Mouse (Mus musculus) Patski (cell line): Measurements from ENCODE around the gene Ttc16. TPM values are rescaled to one million over a fixed set of nuclear protein-coding genes. Genes with fewer than 3 reads are reported as not detected.
A peak's percentile ranks its signal among the peaks of the same experiment; 100 is the strongest.

Experiments
- ATAC-seq: fragments of 100-300 bp; one replicate; pipeline ENCODE4 v1.8.0; 2021
- CTCF ChIA-PET: fragments of 350-600 bp; sonication (Branson Sonifier 250); formaldehyde crosslinking; loops from one replicate; lab custom pipeline; 2022; ENCODE audit warnings: inconsistent platforms; lab: Charles Lee
- POLR2A ChIA-PET: fragments of 350-600 bp; sonication (Branson Sonifier 250); formaldehyde crosslinking; loops from one replicate; lab custom pipeline; 2022; ENCODE audit warnings: antibody characterized with exemption, inconsistent platforms; lab: Charles Lee
- DNase-seq: peaks from one replicate; pipeline ENCODE4 v3.0.0-alpha.2; 2011; ENCODE audit warnings: low read depth, low spot score
- H3K27me3 ChIP-seq: fragments of 371-371 bp; one replicate; pipeline ENCODE4 v1.5.1; 2021
- CTCF ChIP-seq: fragments of 100-300 bp; IDR thresholded peaks from one replicate; pipeline ENCODE4 v1.5.1; 2021
- in situ Hi-C: fragments of 300-500 bp; cut with MboI; formaldehyde crosslinking; loops from 3 replicates; pipeline ENCODE4 v1.11.1; 2018; ENCODE audit warnings: low pct_unique_long_range_greater_than_20kb, mixed read lengths
- polyA plus RNA-seq: library from polyadenylated mRNA; unstranded; gene quantifications from one replicate; pipeline ENCODE4 v1.2.3, GENCODE M21; 2021

The Ttc16 gene
- polyA plus RNA-seq, 1 experiment from 2014 or later = 2.8 TPM

GRCm38 (mm10) chr2:32712108-32712551 lies 63.3 kb downstream of the Ttc16 start:
- DNase-seq = no peak
- no peak for TF ChIP-seq CTCF
- H3K27me3 ChIP-seq = no peaks in the 10 kb centered on the region
- ChIA-PET CTCF (no interaction called here), POLR2A (interaction anchor here (1.0 to 1.3 kb wide), 3 partner anchors 9 to 129 kb away, joined by 3 to 4 read pairs (median 4); partner anchors contain the start of gene Tor2a)
- in situ Hi-C loops = loop anchor here (5.0 kb wide), 2 partner anchors 45 to 140 kb away; partner anchors contain the start of gene Tor2a
- peak; percentile 27 for ATAC-seq

- no peak for ATAC-seq
- in situ Hi-C loops = loop anchor here (5.0 kb wide), 2 partner anchors 46 to 141 kb away; partner anchors contain the start of gene Tor2a
- no peak for TF ChIP-seq CTCF
- H3K27me3 ChIP-seq = no peaks in the 10 kb centered on the region
- DNase-seq = no peak
- CTCF ChIA-PET = no interaction called here
- POLR2A ChIA-PET = interaction anchor here (1.2 to 1.4 kb wide), 3 partner anchors 8 to 130 kb away, joined by 3 to 4 read pairs (median 3); no protein-coding TSS in a partner anchor
These were observed 64.0 kb downstream of the Ttc16 start for GRCm38 (mm10) chr2:32711301-32712056.

- H3K27me3 ChIP-seq = no peaks in the 10 kb centered on the region
- DNase-seq (no peak), ATAC-seq (no peak)
- in situ Hi-C loops = loop anchor here (5.0 kb wide), 2 partner anchors 47 to 142 kb away; partner anchors contain the start of gene Tor2a
- ChIA-PET POLR2A (interaction anchor here (0.7 to 1.4 kb wide), 2 partner anchors 11 to 31 kb away, joined by 3 read pairs; no protein-coding TSS in a partner anchor), CTCF (interaction anchor here (0.9 kb wide), 1 partner anchor 47 kb away, joined by 3 read pairs; the partner anchor contains the start of gene Tor2a)
- TF ChIP-seq CTCF = no peak
These were observed 65.0 kb downstream of the Ttc16 start for GRCm38 (mm10) chr2:32710425-32710824.

- ATAC-seq (no peak), DNase-seq (no peak)
- no peaks in the 10 kb centered on the region for H3K27me3 ChIP-seq
- in situ Hi-C loops = loop anchor here (5.0 kb wide), 2 partner anchors 48 to 143 kb away; partner anchors contain the start of gene Tor2a
- no peak for TF ChIP-seq CTCF
- ChIA-PET CTCF (interaction anchor here (0.7 to 2.1 kb wide), 11 partner anchors 13 to 133 kb away, joined by 3 to 7 read pairs (median 4); partner anchors contain the start of genes St6galnac4 and Tor2a), POLR2A (interaction anchor here (0.7 to 1.1 kb wide), 4 partner anchors 10 to 79 kb away, joined by 3 read pairs; partner anchors contain the start of gene Tor2a)
These were observed 65.8 kb downstream of the Ttc16 start for GRCm38 (mm10) chr2:32709521-32710137.

GRCm38 (mm10) chr2:32708643-32709042 lies 66.8 kb downstream of the Ttc16 start:
- in situ Hi-C loops = no loop called here
- POLR2A ChIA-PET = interaction anchor here (1.1 kb wide), 3 partner anchors 9 to 78 kb away, joined by 3 read pairs; partner anchors contain the start of gene Tor2a
- no peak for DNase-seq
- TF ChIP-seq CTCF = no peak
- H3K27me3 ChIP-seq = no peaks in the 10 kb centered on the region
- CTCF ChIA-PET = interaction anchor here (0.7 to 2.1 kb wide), 12 partner anchors 12 to 132 kb away, joined by 3 to 7 read pairs (median 5); partner anchors contain the start of genes St6galnac4 and Tor2a
- no peak for ATAC-seq

Other genes with a start within 250 kb of the Ttc16 start
- 11.8 TPM for gene Fam102a, start 240.3 kb downstream of the Ttc16 start, polyA plus RNA-seq
- 59.3 TPM for gene Dpm2, start 204.8 kb downstream of the Ttc16 start, polyA plus RNA-seq
- gene Pip5kl1, start 200.8 kb downstream of the Ttc16 start, polyA plus RNA-seq = 0.47 TPM
- 0.08 TPM for gene 9430097D07Rik, start 199.9 kb downstream of the Ttc16 start, polyA plus RNA-seq
- 28.8 TPM for gene St6galnac4, start 188.5 kb downstream of the Ttc16 start, polyA plus RNA-seq
- gene St6galnac6, start 175.9 kb downstream of the Ttc16 start, polyA plus RNA-seq = 38.2 TPM
- gene Ak1, start 153.9 kb downstream of the Ttc16 start, polyA plus RNA-seq = 99.0 TPM
- 1.5 TPM for gene Eng, start 129.0 kb downstream of the Ttc16 start, polyA plus RNA-seq
- 28.9 TPM for gene Fpgs, start 71.5 kb downstream of the Ttc16 start, polyA plus RNA-seq
- 93.3 TPM for gene Cdk9, start 62.6 kb downstream of the Ttc16 start, polyA plus RNA-seq
- gene Sh2d3c, start 54.6 kb downstream of the Ttc16 start, polyA plus RNA-seq = 3.6 TPM
- gene 6330409D20Rik, start 34.6 kb downstream of the Ttc16 start, polyA plus RNA-seq = not detected
- gene Tor2a, start 18.4 kb downstream of the Ttc16 start, polyA plus RNA-seq = 66.0 TPM
- 19.5 TPM for gene Ptrh1, start 153 bp upstream of the Ttc16 start, polyA plus RNA-seq
- 1.8 TPM for gene Cfap157, start 8.8 kb upstream of the Ttc16 start, polyA plus RNA-seq
- gene Stxbp1, start 71.6 kb upstream of the Ttc16 start, polyA plus RNA-seq = 30.1 TPM
- gene Fam129b, start 100.5 kb upstream of the Ttc16 start, polyA plus RNA-seq = 170 TPM
- 52.5 TPM for gene Rpl12, start 185.9 kb upstream of the Ttc16 start, polyA plus RNA-seq
- gene Lrsam1, start 186.0 kb upstream of the Ttc16 start, polyA plus RNA-seq = 29.3 TPM
- gene Slc2a8, start 206.4 kb upstream of the Ttc16 start, polyA plus RNA-seq = 21.5 TPM